Mouse (Mus musculus): ENCODE measurements around the gene Smim15. TPM values are rescaled to one million over a fixed set of nuclear protein-coding genes. Genes with fewer than 3 reads are reported as not detected.
A peak's percentile ranks its signal among the peaks of the same experiment; 100 is the strongest.

Gene Smim15
- polyA plus RNA-seq, 1 experiment = 2.7 TPM

- peak overlapping the region; percentile 65 for H3K27ac ChIP-seq (ENCODE audit: control insufficient read depth, insufficient read depth, low read depth, low read length)
- no peaks in the 10 kb centered on the region; the same call in 1 of the 2 replicates for H3K4me1 ChIP-seq (ENCODE audit: control insufficient read depth, insufficient read depth, low read length)
- peak overlapping the region; percentile 82 for H3K4me3 ChIP-seq (ENCODE audit: control insufficient read depth, low read depth, low read length)
- TF ChIP-seq POLR2A (IDR thresholded peaks at IDR 0.05; ENCODE audit: control insufficient read depth, low read depth, low read length) (no peak), CTCF (IDR thresholded peaks at IDR 0.05; ENCODE audit: control insufficient read depth, insufficient read depth, insufficient replicate concordance, low read depth, low read length) (no peak)
- H3K36me3 ChIP-seq (ENCODE audit: control insufficient read depth, insufficient read depth, low read length) = no peaks in the 10 kb centered on the region
- H3K27me3 ChIP-seq (ENCODE audit: control insufficient read depth, insufficient read depth, low read length) = no peaks in the 10 kb centered on the region
Measured at GRCm38 (mm10) chr13:108043431-108044221, 620 bp upstream of the Smim15 start.

DNA sequence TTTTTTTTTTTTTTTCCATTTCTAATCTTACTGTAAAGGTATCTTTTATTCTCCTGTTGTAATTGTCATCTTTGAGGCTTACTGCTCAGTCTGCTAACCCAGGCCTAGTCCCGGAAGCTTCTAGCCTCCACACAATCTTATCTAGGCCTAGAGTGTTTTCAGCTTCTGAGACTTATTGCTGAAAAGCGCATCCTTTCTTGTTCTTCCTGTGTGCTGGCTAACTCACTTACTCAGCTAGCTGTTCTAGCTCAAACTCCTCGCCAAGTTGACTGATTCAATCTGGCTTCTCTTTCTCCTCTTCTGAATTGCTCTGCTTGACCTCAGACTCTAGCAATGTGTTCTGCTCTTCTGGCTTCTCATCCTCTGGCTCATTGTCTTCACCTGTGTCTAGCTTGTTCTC is 1.4 kb downstream of the Smim15 start:
- Histone ChIP-seq H3K4me3 (ENCODE audit: control insufficient read depth, low read depth, low read length) (no peak overlapping the region), H3K36me3 (ENCODE audit: control insufficient read depth, insufficient read depth, low read length) (no peaks in the 10 kb centered on the region), H3K27ac (ENCODE audit: control insufficient read depth, insufficient read depth, low read depth, low read length) (no peak overlapping the region), H3K27me3 (ENCODE audit: control insufficient read depth, insufficient read depth, low read length) (no peaks in the 10 kb centered on the region), H3K4me1 (ENCODE audit: control insufficient read depth, insufficient read depth, low read length) (no peaks in the 10 kb centered on the region; the same call in 1 of the 2 replicates)
- TF ChIP-seq CTCF (IDR thresholded peaks at IDR 0.05; ENCODE audit: control insufficient read depth, insufficient read depth, insufficient replicate concordance, low read depth, low read length) (no peak), POLR2A (IDR thresholded peaks at IDR 0.05; ENCODE audit: control insufficient read depth, low read depth, low read length) (no peak)

DNA sequence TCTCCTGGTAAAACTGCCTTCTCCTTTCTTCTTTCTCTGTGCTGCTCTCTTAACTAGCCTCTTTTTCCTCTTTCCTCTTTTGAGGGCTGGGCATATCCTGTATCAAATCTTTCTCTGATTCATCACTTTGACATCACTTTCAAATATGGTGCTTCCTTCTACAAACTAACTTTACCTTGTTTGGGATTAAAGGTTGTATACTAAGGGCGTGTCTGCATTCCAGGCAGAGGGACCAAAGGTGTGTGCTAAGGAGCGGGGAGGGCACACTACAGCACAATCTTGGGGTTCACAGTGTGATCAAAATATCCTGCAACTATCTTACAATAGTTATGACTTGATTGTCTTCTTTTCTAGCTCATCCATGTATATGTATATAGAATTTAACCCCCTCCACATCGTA is 1.8 kb downstream of the Smim15 start:
- no peaks in the 10 kb centered on the region for H3K36me3 ChIP-seq (ENCODE audit: control insufficient read depth, insufficient read depth, low read length)
- TF ChIP-seq CTCF (IDR thresholded peaks at IDR 0.05; ENCODE audit: control insufficient read depth, insufficient read depth, insufficient replicate concordance, low read depth, low read length) = no peak
- TF ChIP-seq POLR2A (IDR thresholded peaks at IDR 0.05; ENCODE audit: control insufficient read depth, low read depth, low read length) = no peak
- no peak overlapping the region for H3K4me3 ChIP-seq (ENCODE audit: control insufficient read depth, low read depth, low read length)

DNA sequence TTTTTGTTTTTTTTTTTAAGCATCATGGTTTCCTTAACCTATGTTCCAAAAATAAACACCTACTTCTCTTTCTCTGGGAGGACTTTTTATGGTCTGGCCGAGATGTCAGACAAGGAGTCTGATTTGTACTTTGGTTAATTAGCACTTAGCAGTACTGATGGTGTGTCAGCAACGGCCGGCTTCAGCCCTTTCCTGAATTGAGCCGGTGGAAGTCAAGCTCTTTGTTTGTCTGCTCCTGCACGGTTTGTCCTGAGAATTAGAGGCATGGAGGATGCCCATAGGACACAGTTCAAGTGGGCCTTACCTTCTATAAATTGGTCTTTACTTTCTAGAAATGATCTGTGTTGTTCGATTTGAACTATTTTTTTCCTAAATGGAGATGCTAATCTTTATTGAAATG is 2.6 kb downstream of the Smim15 start:
- no peaks in the 10 kb centered on the region for H3K36me3 ChIP-seq (ENCODE audit: control insufficient read depth, insufficient read depth, low read length)
- H3K27ac ChIP-seq (ENCODE audit: control insufficient read depth, insufficient read depth, low read depth, low read length) = no peak overlapping the region
- no peaks in the 10 kb centered on the region for H3K27me3 ChIP-seq (ENCODE audit: control insufficient read depth, insufficient read depth, low read length)
- no peak overlapping the region for H3K4me3 ChIP-seq (ENCODE audit: control insufficient read depth, low read depth, low read length)
- TF ChIP-seq CTCF (IDR thresholded peaks at IDR 0.05; ENCODE audit: control insufficient read depth, insufficient read depth, insufficient replicate concordance, low read depth, low read length) (no peak), POLR2A (IDR thresholded peaks at IDR 0.05; ENCODE audit: control insufficient read depth, low read depth, low read length) (no peak)
- no peaks in the 10 kb centered on the region; the same call in 1 of the 2 replicates for H3K4me1 ChIP-seq (ENCODE audit: control insufficient read depth, insufficient read depth, low read length)

More for the DNA sequence above, 1.8 kb downstream of the Smim15 start:
- H3K4me1 ChIP-seq (ENCODE audit: control insufficient read depth, insufficient read depth, low read length) = no peaks in the 10 kb centered on the region; the same call in 1 of the 2 replicates
- H3K27me3 ChIP-seq (ENCODE audit: control insufficient read depth, insufficient read depth, low read length) = no peaks in the 10 kb centered on the region
- no peak overlapping the region for H3K27ac ChIP-seq (ENCODE audit: control insufficient read depth, insufficient read depth, low read depth, low read length)

DNA sequence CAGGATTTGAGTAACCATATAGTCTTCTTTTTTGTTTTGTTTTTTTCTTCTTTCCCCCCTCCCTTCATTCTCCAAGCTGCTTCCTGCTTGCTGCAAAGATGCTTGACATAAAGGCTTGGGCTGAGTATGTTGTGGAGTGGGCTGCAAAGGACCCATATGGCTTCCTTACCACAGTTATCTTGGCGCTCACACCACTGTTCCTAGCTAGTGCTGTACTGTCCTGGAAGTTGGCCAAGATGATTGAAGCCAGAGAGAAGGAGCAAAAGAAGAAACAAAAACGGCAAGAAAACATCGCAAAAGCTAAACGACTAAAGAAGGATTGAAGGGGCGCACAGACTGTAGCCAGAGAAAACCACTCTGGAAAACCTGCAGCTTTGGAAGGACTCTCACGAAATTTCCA is 3.1 kb downstream of the Smim15 start:
- Histone ChIP-seq H3K27me3 (ENCODE audit: control insufficient read depth, insufficient read depth, low read length) (no peaks in the 10 kb centered on the region), H3K4me1 (ENCODE audit: control insufficient read depth, insufficient read depth, low read length) (no peaks in the 10 kb centered on the region; the same call in 1 of the 2 replicates), H3K36me3 (ENCODE audit: control insufficient read depth, insufficient read depth, low read length) (no peaks in the 10 kb centered on the region), H3K27ac (ENCODE audit: control insufficient read depth, insufficient read depth, low read depth, low read length) (no peak overlapping the region), H3K4me3 (ENCODE audit: control insufficient read depth, low read depth, low read length) (no peak overlapping the region)
- TF ChIP-seq POLR2A (IDR thresholded peaks at IDR 0.05; ENCODE audit: control insufficient read depth, low read depth, low read length) = no peak
- TF ChIP-seq CTCF (IDR thresholded peaks at IDR 0.05; ENCODE audit: control insufficient read depth, insufficient read depth, insufficient replicate concordance, low read depth, low read length) = no peak

DNA sequence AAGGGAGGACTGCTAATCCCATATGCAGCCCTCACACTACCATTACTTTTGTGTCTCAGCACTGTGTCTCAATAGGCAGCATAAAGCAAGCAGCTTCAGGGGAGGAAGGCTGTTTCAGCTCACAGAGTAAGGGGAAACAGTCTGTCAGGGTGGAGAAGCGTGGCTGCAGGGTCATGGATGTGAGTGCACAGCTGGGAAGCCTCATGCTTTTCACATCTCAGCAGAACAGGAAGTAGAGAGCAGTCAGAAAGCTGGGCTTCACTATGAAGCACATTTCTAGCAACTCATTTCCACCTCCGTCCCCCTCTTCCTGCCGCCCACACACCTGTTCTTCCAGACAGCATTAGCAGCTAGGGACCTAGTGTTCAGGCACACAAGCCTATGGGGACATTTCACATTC is 12.7 kb downstream of the Smim15 start:
- Histone ChIP-seq H3K36me3 (ENCODE audit: control insufficient read depth, insufficient read depth, low read length) (no peaks in the 10 kb centered on the region; the same call in 1 of the 2 replicates), H3K27ac (ENCODE audit: control insufficient read depth, insufficient read depth, low read depth, low read length) (no peak overlapping the region), H3K4me1 (ENCODE audit: control insufficient read depth, insufficient read depth, low read length) (peaks cover 5% of the 10 kb centered on the region), H3K27me3 (ENCODE audit: control insufficient read depth, insufficient read depth, low read length) (no peaks in the 10 kb centered on the region), H3K4me3 (ENCODE audit: control insufficient read depth, low read depth, low read length) (no peak overlapping the region)
- TF ChIP-seq POLR2A (IDR thresholded peaks at IDR 0.05; ENCODE audit: control insufficient read depth, low read depth, low read length) (no peak), CTCF (IDR thresholded peaks at IDR 0.05; ENCODE audit: control insufficient read depth, insufficient read depth, insufficient replicate concordance, low read depth, low read length) (no peak)

DNA sequence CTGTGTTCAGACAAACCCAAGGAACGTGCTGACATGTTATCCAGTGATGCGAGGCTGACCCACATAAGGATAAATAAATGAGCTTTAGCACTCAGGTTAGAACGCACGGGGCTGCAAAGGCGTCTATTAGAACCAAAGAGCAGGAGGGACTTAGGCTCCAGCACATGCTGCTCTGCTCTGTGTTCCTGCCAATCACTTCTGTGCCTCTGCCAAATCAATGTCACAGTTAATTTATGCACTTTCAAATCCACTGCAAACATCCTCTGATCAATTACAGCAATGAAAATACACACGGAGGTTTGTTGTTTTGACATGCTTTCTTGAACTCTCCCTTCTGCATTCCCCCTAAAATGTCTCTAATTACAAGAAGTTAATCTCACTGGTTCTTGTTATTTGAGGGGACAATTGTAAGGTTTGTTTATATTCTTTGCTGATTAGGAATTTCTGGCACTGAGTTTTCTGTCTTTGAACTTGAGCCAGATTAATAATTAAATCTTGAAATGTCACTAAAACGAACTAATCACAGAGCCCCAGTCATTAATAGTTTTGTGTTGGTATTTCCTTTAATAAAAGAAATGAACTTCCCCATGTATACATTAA is 16.1 kb downstream of the Smim15 start:
- no peak overlapping the region for H3K27ac ChIP-seq (ENCODE audit: control insufficient read depth, insufficient read depth, low read depth, low read length)
- TF ChIP-seq CTCF (IDR thresholded peaks at IDR 0.05; ENCODE audit: control insufficient read depth, insufficient read depth, insufficient replicate concordance, low read depth, low read length) = no peak
- TF ChIP-seq POLR2A (IDR thresholded peaks at IDR 0.05; ENCODE audit: control insufficient read depth, low read depth, low read length) = no peak
- H3K4me3 ChIP-seq (ENCODE audit: control insufficient read depth, low read depth, low read length) = no peak overlapping the region
- H3K27me3 ChIP-seq (ENCODE audit: control insufficient read depth, insufficient read depth, low read length) = no peaks in the 10 kb centered on the region
- peaks cover 5% of the 10 kb centered on the region for H3K4me1 ChIP-seq (ENCODE audit: control insufficient read depth, insufficient read depth, low read length)
- no peaks in the 10 kb centered on the region for H3K36me3 ChIP-seq (ENCODE audit: control insufficient read depth, insufficient read depth, low read length)
